ENCODE assay signal across 8 mouse cellular contexts in the genomic region with DNA sequence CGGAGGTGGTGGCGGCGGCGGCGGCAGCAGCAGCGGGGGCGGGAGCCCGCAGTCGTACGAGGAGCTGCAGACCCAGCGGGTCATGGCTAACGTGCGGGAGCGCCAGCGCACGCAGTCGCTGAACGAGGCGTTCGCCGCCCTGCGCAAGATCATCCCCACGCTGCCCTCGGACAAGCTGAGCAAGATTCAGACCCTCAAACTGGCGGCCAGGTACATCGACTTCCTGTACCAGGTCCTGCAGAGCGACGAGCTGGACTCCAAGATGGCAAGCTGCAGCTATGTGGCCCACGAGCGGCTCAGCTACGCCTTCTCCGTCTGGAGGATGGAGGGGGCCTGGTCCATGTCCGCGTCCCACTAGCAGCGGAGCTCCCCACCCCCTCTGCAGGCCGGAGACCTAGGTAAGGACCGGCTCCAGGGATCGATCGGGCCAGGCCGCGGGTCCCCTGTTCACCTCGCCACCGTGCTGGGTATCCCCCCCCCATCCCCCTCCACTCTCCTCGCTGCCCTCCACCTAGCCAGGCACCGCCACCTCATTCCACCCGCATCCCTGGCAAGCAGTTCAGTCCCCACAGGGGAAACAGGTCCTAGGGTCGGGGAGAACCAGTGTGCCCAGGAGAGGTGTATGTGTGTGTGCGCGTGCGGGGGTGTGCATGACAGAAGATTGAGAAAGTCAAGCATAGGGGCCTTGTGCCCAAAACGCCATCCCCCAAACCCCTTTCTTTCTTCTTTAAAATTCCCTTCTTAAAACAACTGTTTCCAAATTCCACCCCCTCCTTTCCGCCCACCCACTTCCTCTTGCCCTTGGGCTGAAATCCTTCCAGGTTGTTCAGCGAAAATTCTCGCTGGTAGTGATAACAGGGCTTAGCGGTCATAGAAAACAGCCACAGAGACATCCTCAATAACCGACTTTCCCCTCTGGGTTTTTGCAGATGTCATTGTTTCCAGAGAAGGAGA. TPM values are rescaled to one million over a fixed set of nuclear protein-coding genes. Genes with fewer than 3 reads are reported as not detected.
DNase-seq lines count a peak whose midpoint lies in the region; ATAC-seq and TF ChIP-seq lines count a peak whose summit lies in the region.

No protein-coding gene starts in this region.

- H3K4me3 ChIP-seq in kidney, postnatal 0 days (replicated peaks; ENCODE audit: low read depth, low read length) = peak overlapping the region; percentile 64
- H3K4me3 ChIP-seq in embryonic facial prominence, embryonic 12.5 days = peak overlapping the region; percentile 93
- H3K4me3 ChIP-seq in hindbrain, embryonic 11.5 days (ENCODE audit: low read depth, low read length) = peak overlapping the region; percentile 48

- H3K36me3 ChIP-seq in kidney, postnatal 0 days (ENCODE audit: insufficient read depth, low read length) = no peaks in the 10 kb centered on the region
- H3K36me3 ChIP-seq in embryonic facial prominence, embryonic 12.5 days = no peaks in the 10 kb centered on the region
- no peaks in the 10 kb centered on the region for H3K36me3 ChIP-seq in hindbrain, embryonic 11.5 days (ENCODE audit: control insufficient read depth, insufficient read depth, low read length)

- H3K4me2 ChIP-seq in kidney, postnatal 0 days (ENCODE audit: low read length) = peak overlapping the region; percentile 84
- H3K4me2 ChIP-seq in embryonic facial prominence, embryonic 12.5 days (replicated peaks) = peak overlapping the region; percentile 63
- H3K4me2 ChIP-seq in hindbrain, embryonic 11.5 days (replicated peaks; ENCODE audit: low read depth, low read length) = peak overlapping the region; percentile 65

- peaks cover 55% of the 10 kb centered on the region for H3K27me3 ChIP-seq in kidney, postnatal 0 days (ENCODE audit: insufficient read depth, low read length)
- H3K27me3 ChIP-seq in embryonic facial prominence, embryonic 12.5 days = 0 out of 2 replicates have a peak, but pooled peaks cover 5% of the 10 kb centered on the region
- peaks cover 76% of the 10 kb centered on the region for H3K27me3 ChIP-seq in hindbrain, embryonic 11.5 days (ENCODE audit: control insufficient read depth, insufficient read depth, low read length)

- TF ChIP-seq CTCF in kidney, postnatal 0 days (IDR thresholded peaks at IDR 0.05; ENCODE audit: low read depth) = no peak

- WGBS in kidney, postnatal 0 days = 1% methylated on average over 55 of the region's 56 CpGs
- under 1% methylated on average over 56 of the region's 56 CpGs for WGBS in embryonic facial prominence, embryonic 12.5 days
- WGBS in hindbrain, embryonic 11.5 days = under 1% methylated on average over 55 of the region's 56 CpGs

- 0 out of 2 replicates have a peak, but pooled peaks have one; percentile 23 for ATAC-seq in kidney, postnatal 0 days (replicated peaks; ENCODE audit: low FRiP score, low read depth)
- ATAC-seq in embryonic facial prominence, embryonic 12.5 days (ENCODE audit: insufficient number of reproducible peaks, insufficient read depth, low FRiP score, low TSS enrichment) = 0 out of 2 replicates have a peak, but pooled peaks have one; percentile 32
- ATAC-seq in hindbrain, embryonic 11.5 days (ENCODE audit: low FRiP score) = peak; percentile 40
- peak; percentile 43 for ATAC-seq in megakaryocyte progenitor cell, adult 5-6 weeks (replicated peaks; ENCODE audit: poor library complexity)

- peak overlapping the region; percentile 76 for H3K9ac ChIP-seq in kidney, postnatal 0 days (ENCODE audit: low read depth, low read length)
- H3K9ac ChIP-seq in embryonic facial prominence, embryonic 12.5 days = peak overlapping the region; percentile 99
- H3K9ac ChIP-seq in hindbrain, embryonic 11.5 days (ENCODE audit: low read depth, low read length) = peak overlapping the region; percentile 57

- DNase-seq in kidney, postnatal 0 days (ENCODE audit: low spot score) = no peak
- DNase-seq in kidney, adult 18-20 months = no peak
- DNase-seq in Muller cell, postnatal 12 days (ENCODE audit: inconsistent ontology term) = peak; percentile 50
- DNase-seq in hindbrain, embryonic 11.5 days (ENCODE audit: low spot score) = peak; percentile 67
- DNase-seq in c-Kit-positive CD71-positive TER-119-positive erythroid progenitor cells, embryonic 14.5 days (ENCODE audit: low spot score) = no peak
- DNase-seq in cerebellum, adult 9-10 months = no peak

- H3K9me3 ChIP-seq in kidney, postnatal 0 days (replicated peaks; ENCODE audit: low read length) = no peaks in the 10 kb centered on the region
- H3K9me3 ChIP-seq in embryonic facial prominence, embryonic 12.5 days = no peaks in the 10 kb centered on the region
- H3K9me3 ChIP-seq in hindbrain, embryonic 11.5 days (ENCODE audit: control insufficient read depth, low read length) = no peaks in the 10 kb centered on the region

- H3K4me1 ChIP-seq in kidney, postnatal 0 days (replicated peaks; ENCODE audit: insufficient read depth, low read length) = peaks cover 18% of the 10 kb centered on the region; the same call in 1 of the 2 replicates
- peaks cover 14% of the 10 kb centered on the region; the same call in 1 of the 2 replicates for H3K4me1 ChIP-seq in embryonic facial prominence, embryonic 12.5 days
- H3K4me1 ChIP-seq in hindbrain, embryonic 11.5 days (replicated peaks; ENCODE audit: control insufficient read depth, insufficient read depth, low read length) = peaks cover 15% of the 10 kb centered on the region

- H3K27ac ChIP-seq in kidney, postnatal 0 days = peak overlapping the region; percentile 72; the same call in 1 of the 2 replicates
- H3K27ac ChIP-seq in embryonic facial prominence, embryonic 12.5 days = peak overlapping the region; percentile 100
- H3K27ac ChIP-seq in hindbrain, embryonic 11.5 days (ENCODE audit: low read depth, low read length) = peak overlapping the region; percentile 58

RNA-seq across cellular contexts. Expression of a gene that starts 1.0 kb away (rescaled TPM):
- 3.9 and 4.3 TPM in 2 replicates for polyA plus RNA-seq in kidney, postnatal 0 days (2015; fragmentation: Nextera tagmentation; extraction: Ambion mirVana)
- polyA plus RNA-seq in embryonic facial prominence, embryonic 12.5 days (2016; fragmentation: Nextera tagmentation; extraction: Ambion mirVana) = 79.1 and 85.3 TPM in 2 replicates
- 23.6 and 29.4 TPM in 2 replicates for polyA plus RNA-seq in hindbrain, embryonic 11.5 days (2014; fragmentation: Nextera tagmentation; extraction: Ambion mirVana)
- not detected in 2 replicates for total RNA-seq in megakaryocyte progenitor cell, adult 5-6 weeks (2015)
- total RNA-seq in megakaryocyte progenitor cell, adult 5-6 weeks (2017) = not detected in 2 replicates

RNA-seq across cellular contexts. Expression of a gene that starts 30.3 kb away (rescaled TPM):
- not detected in 2 replicates for polyA plus RNA-seq in kidney, postnatal 0 days (2015; fragmentation: Nextera tagmentation; extraction: Ambion mirVana)
- 0.19 TPM in 1 of 2 replicates, not detected in the other for polyA plus RNA-seq in embryonic facial prominence, embryonic 12.5 days (2016; fragmentation: Nextera tagmentation; extraction: Ambion mirVana)
- polyA plus RNA-seq in hindbrain, embryonic 11.5 days (2014; fragmentation: Nextera tagmentation; extraction: Ambion mirVana) = 1.5 and 2.9 TPM in 2 replicates
- total RNA-seq in megakaryocyte progenitor cell, adult 5-6 weeks (2015) = not detected in 2 replicates
- total RNA-seq in megakaryocyte progenitor cell, adult 5-6 weeks (2017) = not detected in 2 replicates

Comparison
In these comparisons a context has a peak if more than half of its experiments do, and no peak if none do; other contexts are left out.
1. DNase-seq: peak in Muller cell, postnatal 12 days (single experiment) and hindbrain, embryonic 11.5 days (single experiment); none in kidney, postnatal 0 days (single experiment), kidney, adult 18-20 months (single experiment), c-Kit-positive CD71-positive TER-119-positive erythroid progenitor cells, embryonic 14.5 days (single experiment) and cerebellum, adult 9-10 months (single experiment).
2. Peak in every context shown above with its lines, with median percentiles within 50 percentile points of each other: ATAC-seq, H3K27ac ChIP-seq, H3K4me2 ChIP-seq, H3K4me3 ChIP-seq and H3K9ac ChIP-seq.